Mouse (Mus musculus) liver, adult 2 months (tissue): ENCODE measurements around the gene Agap3. TPM values are rescaled to one million over a fixed set of nuclear protein-coding genes. Genes with fewer than 3 reads are reported as not detected.

Source experiments
- DNase-seq: peaks from one replicate; pipeline ENCODE4 v3.0.0-alpha.2; 2011; ENCODE audit warnings: low read depth, low spot score; ENCODE audit errors: extremely low read depth
- H3K27ac ChIP-seq: fragments of 200-500 bp; replicated peaks from 2 replicates; pipeline ENCODE4 v1.5.1; 2012; ENCODE audit warnings: low read depth, mild to moderate bottlenecking, control low read depth, inconsistent platforms, low read length; ENCODE audit not compliant: insufficient read depth
- H3K27me3 ChIP-seq: fragments of 200-500 bp; 2 replicates; pipeline ENCODE4 v1.6.1; 2012; ENCODE audit warnings: mild to moderate bottlenecking, moderate library complexity, low read length, inconsistent platforms; ENCODE audit not compliant: control insufficient read depth, insufficient read depth
- H3K36me3 ChIP-seq: fragments of 200-500 bp; 2 replicates; pipeline ENCODE4 v1.6.1; 2012; ENCODE audit warnings: low read length, inconsistent platforms; ENCODE audit not compliant: control insufficient read depth, insufficient read depth
- H3K4me1 ChIP-seq: fragments of 200-500 bp; 2 replicates; pipeline ENCODE4 v1.6.1; 2011; ENCODE audit warnings: low read length; ENCODE audit not compliant: control insufficient read depth, insufficient read depth
- H3K4me3 ChIP-seq: fragments of 200-500 bp; 2 replicates; pipeline ENCODE4 v1.5.1; 2011; ENCODE audit warnings: low read depth, mild to moderate bottlenecking, control low read depth, low read length, moderate library complexity; ENCODE audit not compliant: insufficient read depth
- H3K79me2 ChIP-seq: fragments of 200-500 bp; 2 replicates; pipeline ENCODE4 v1.6.1; 2012; ENCODE audit warnings: inconsistent platforms, mild to moderate bottlenecking, low read length, moderate library complexity; ENCODE audit not compliant: control insufficient read depth, insufficient read depth
- H3K9ac ChIP-seq: fragments of 200-500 bp; 2 replicates; pipeline ENCODE4 v1.6.1; 2012; ENCODE audit warnings: low read depth, mild to moderate bottlenecking, control low read depth, inconsistent platforms, low read length
- CTCF ChIP-seq: fragments of 200-500 bp; IDR thresholded peaks from 2 replicates; pipeline ENCODE4 v1.5.1; 2011; ENCODE audit warnings: low read depth, low read length, control low read depth
- POLR2A ChIP-seq: fragments of 200-500 bp; IDR thresholded peaks from 2 replicates; pipeline ENCODE4 v1.6.1; 2011; ENCODE audit warnings: low read length, control low read depth; ENCODE audit not compliant: insufficient read depth; ENCODE audit errors: extremely low read depth
- WGBS: fragments of 180-500 bp; shearing (Covaris S2); methylation state at CpG from one replicate; pipeline ENCODE4 v1.1.7; 2018; 5-methylcytosine and 5-hydroxymethylcytosine counted together
- polyA plus RNA-seq: library from polyadenylated mRNA; depleted of rRNA; stranded (reverse); fragments of >200 nt; gene quantifications from 2 replicates; pipeline ENCODE4 v1.2.3, GENCODE M21; 2012
- total RNA-seq: library from RNA; depleted of rRNA; stranded (reverse); fragments of >200 nt; gene quantifications from 2 replicates; pipeline ENCODE4 v1.2.3, GENCODE M21; 2014

Gene Agap3
- total and polyA plus RNA-seq, 2 experiments, result 13.8 to 37.8 TPM

- DNase-seq, result no peak
- H3K9ac ChIP-seq, result no peak overlapping the region
- WGBS, result 82% methylated on average over 16 of the region's 16 CpGs
- H3K4me1 ChIP-seq, result no peaks in the 10 kb centered on the region
- H3K36me3 ChIP-seq, result peaks cover 16% of the 10 kb centered on the region
- H3K27me3 ChIP-seq, result no peaks in the 10 kb centered on the region
- H3K4me3 ChIP-seq, result no peak overlapping the region
- TF ChIP-seq CTCF (no peak), POLR2A (no peak)
- H3K79me2 ChIP-seq, result no peaks in the 10 kb centered on the region
- no peak overlapping the region for H3K27ac ChIP-seq
Observed at GRCm38 (mm10) chr5:24492546-24493285, 40.7 kb downstream of the Agap3 start.

GRCm38 (mm10) chr5:24495019-24495418 lies 43.0 kb downstream of the Agap3 start:
- WGBS, result 96% methylated on average over 15 of the region's 15 CpGs
- DNase-seq, result no peak
- Histone ChIP-seq H3K36me3 (peaks cover 15% of the 10 kb centered on the region), H3K4me3 (no peak overlapping the region), H3K27ac (no peak overlapping the region), H3K27me3 (no peaks in the 10 kb centered on the region), H3K9ac (no peak overlapping the region), H3K79me2 (no peaks in the 10 kb centered on the region), H3K4me1 (no peaks in the 10 kb centered on the region)
- TF ChIP-seq POLR2A, result no peak
- TF ChIP-seq CTCF, result no peak

GRCm38 (mm10) chr5:24496756-24497155 lies 44.8 kb downstream of the Agap3 start:
- H3K9ac ChIP-seq, result no peak overlapping the region
- no peak for DNase-seq
- H3K4me3 ChIP-seq, result no peak overlapping the region
- H3K36me3 ChIP-seq, result peaks cover 9% of the 10 kb centered on the region
- 92% methylated on average over 6 of the region's 6 CpGs for WGBS
- no peak overlapping the region for H3K27ac ChIP-seq
- H3K79me2 ChIP-seq, result no peaks in the 10 kb centered on the region
- TF ChIP-seq POLR2A, result no peak
- no peak for TF ChIP-seq CTCF
- H3K4me1 ChIP-seq, result no peaks in the 10 kb centered on the region
- H3K27me3 ChIP-seq, result no peaks in the 10 kb centered on the region

- 95% methylated on average over 12 of the region's 12 CpGs for WGBS
- no peak overlapping the region for H3K9ac ChIP-seq
- H3K27me3 ChIP-seq, result no peaks in the 10 kb centered on the region
- TF ChIP-seq POLR2A, result no peak
- no peak for TF ChIP-seq CTCF
- no peaks in the 10 kb centered on the region for H3K4me1 ChIP-seq
- H3K79me2 ChIP-seq, result no peaks in the 10 kb centered on the region
- no peak for DNase-seq
- peaks cover 6% of the 10 kb centered on the region for H3K36me3 ChIP-seq
- H3K27ac ChIP-seq, result no peak overlapping the region
- no peak overlapping the region for H3K4me3 ChIP-seq
Observed at GRCm38 (mm10) chr5:24497526-24497925, 45.5 kb downstream of the Agap3 start.

GRCm38 (mm10) chr5:24499113-24499512 lies 47.1 kb downstream of the Agap3 start:
- TF ChIP-seq POLR2A (no peak), CTCF (no peak)
- WGBS, result 93% methylated on average over 10 of the region's 10 CpGs
- no peaks in the 10 kb centered on the region for H3K4me1 ChIP-seq
- no peak overlapping the region for H3K27ac ChIP-seq
- no peak overlapping the region for H3K4me3 ChIP-seq
- H3K9ac ChIP-seq, result no peak overlapping the region
- no peak for DNase-seq
- H3K27me3 ChIP-seq, result no peaks in the 10 kb centered on the region
- no peaks in the 10 kb centered on the region for H3K79me2 ChIP-seq
- peaks cover 4% of the 10 kb centered on the region; the same call in 1 of the 2 replicates for H3K36me3 ChIP-seq

- 87% methylated on average over 11 of the region's 11 CpGs for WGBS
- no peak for DNase-seq
- Histone ChIP-seq H3K4me1 (no peaks in the 10 kb centered on the region), H3K79me2 (no peaks in the 10 kb centered on the region), H3K36me3 (0 out of 2 replicates have a peak, but pooled peaks cover 2% of the 10 kb centered on the region), H3K9ac (no peak overlapping the region), H3K27ac (no peak overlapping the region), H3K27me3 (no peaks in the 10 kb centered on the region), H3K4me3 (no peak overlapping the region)
- TF ChIP-seq CTCF (no peak), POLR2A (no peak)
Observed at GRCm38 (mm10) chr5:24500851-24501250, 48.9 kb downstream of the Agap3 start.
